Mouse (Mus musculus): ENCODE data around the gene Lin7b.

- TF ChIP-seq CTCF (IDR thresholded peaks at IDR 0.05 in 2 of 3, conservative IDR thresholded peaks at IDR 0.05 in 1 of 3; ENCODE audit: control insufficient read depth in 1 of 3, insufficient read depth in 1 of 3, low read depth in 2 of 3, low read length in 3 of 3, poor library complexity in 1 of 3, severe bottlenecking in 1 of 3) (no peak), EP300 (IDR thresholded peaks at IDR 0.05; ENCODE audit: low read depth in 1 of 2, low read length in 2 of 2) (no peak), USF1 (IDR thresholded peaks at IDR 0.05; ENCODE audit: low read depth, low read length) (no peak), ELF1 (IDR thresholded peaks at IDR 0.05; ENCODE audit: low read depth, low read length) (no peak), ZNF384 (IDR thresholded peaks at IDR 0.05; ENCODE audit: low read depth, low read length) (no peak)
Observed at GRCm38 (mm10) chr7:45368178-45368577, 2.2 kb downstream of the Lin7b start.

All from MEL (cell line).